Mouse (Mus musculus) MEL (cell line): ENCODE results near the gene AU040320. TPM values are rescaled to one million over a fixed set of nuclear protein-coding genes. Genes with fewer than 3 reads are reported as not detected.

Experiments used
- DNase-seq: peaks from one replicate; pipeline ENCODE4 v3.0.0; 2011; ENCODE audit warnings: low read depth, low spot score
- H3K27ac ChIP-seq: 2 replicates; pipeline ENCODE4 v1.5.1; 2012; ENCODE audit warnings: low read depth, mild to moderate bottlenecking, control low read depth, low read length, moderate library complexity; ENCODE audit not compliant: control insufficient read depth
- H3K27me3 ChIP-seq, 2 experiments: fragments of 150-350 bp in 1 of 2; sonication (generic) in 1 of 2; 2 replicates each; pipeline ENCODE4 v1.6.1; 2012; ENCODE audit warnings: low read length in 2 of 2, mild to moderate bottlenecking in 2 of 2, improper control_type of control experiment in 1 of 2, moderate library complexity in 1 of 2; ENCODE audit not compliant: insufficient read depth in 2 of 2, control insufficient read depth in 1 of 2
- H3K36me3 ChIP-seq, 2 experiments: 2 replicates each; pipeline ENCODE4 v1.6.1; 2012 to 2014; ENCODE audit warnings: low read length in 2 of 2, improper control_type of control experiment in 1 of 2, inconsistent platforms in 1 of 2, mild to moderate bottlenecking in 1 of 2; ENCODE audit not compliant: insufficient read depth in 2 of 2, control insufficient read depth in 1 of 2
- H3K4me1 ChIP-seq, 2 experiments: fragments of 150-350 bp in 1 of 2; sonication (generic) in 1 of 2; 2 replicates each; pipeline ENCODE4 v1.6.1; 2012; ENCODE audit warnings: low read length in 2 of 2, improper control_type of control experiment in 1 of 2, mild to moderate bottlenecking in 1 of 2; ENCODE audit not compliant: insufficient read depth in 2 of 2, control insufficient read depth in 1 of 2
- H3K4me3 ChIP-seq, 2 experiments: fragments of 150-350 bp in 1 of 2; sonication (generic) in 1 of 2; 2 replicates each; pipeline ENCODE4 v1.5.1; 2012; ENCODE audit warnings: low read depth in 2 of 2, low read length in 2 of 2, mild to moderate bottlenecking in 2 of 2, moderate library complexity in 2 of 2, control low read depth in 1 of 2, improper control_type of control experiment in 1 of 2; ENCODE audit not compliant: control insufficient read depth in 1 of 2, insufficient read depth in 1 of 2
- H3K79me2 ChIP-seq: 2 replicates; pipeline ENCODE4 v1.6.1; 2012; ENCODE audit warnings: mild to moderate bottlenecking, low read length, moderate library complexity; ENCODE audit not compliant: control insufficient read depth, poor library complexity, insufficient read depth
- H3K9ac ChIP-seq: 2 replicates; pipeline ENCODE4 v1.6.1; 2012; ENCODE audit warnings: low read depth, mild to moderate bottlenecking, control low read depth, low read length, moderate library complexity; ENCODE audit not compliant: control insufficient read depth, poor library complexity, severe bottlenecking
- H3K9me3 ChIP-seq: fragments of 150-350 bp; sonication (generic); replicated peaks from 2 replicates; pipeline ENCODE4 v1.6.1; 2012; ENCODE audit warnings: mild to moderate bottlenecking, low read length, improper control_type of control experiment, moderate library complexity; ENCODE audit not compliant: insufficient read depth
- CHD2 ChIP-seq: IDR thresholded peaks from 2 replicates; pipeline ENCODE4 v1.6.1; 2011; ENCODE audit warnings: low read length, improper control_type of control experiment
- CTCF ChIP-seq, 3 experiments: IDR thresholded peaks in 2 of 3; conservative IDR thresholded peaks in 1 of 3; 2 replicates each; pipeline ENCODE4 v1.5.1; 2011 to 2012; ENCODE audit warnings: low read length in 3 of 3, low read depth in 2 of 3, mild to moderate bottlenecking in 2 of 3, improper control_type of control experiment in 1 of 3, inconsistent platforms in 1 of 3, mixed read lengths in 1 of 3, moderate library complexity in 1 of 3; ENCODE audit not compliant: control insufficient read depth in 1 of 3, insufficient read depth in 1 of 3, poor library complexity in 1 of 3, severe bottlenecking in 1 of 3
- E2F4 ChIP-seq: IDR thresholded peaks from 2 replicates; pipeline ENCODE4 v1.6.1; 2011; ENCODE audit warnings: low read depth, low read length, improper control_type of control experiment, borderline replicate concordance
- EP300 ChIP-seq, 2 experiments: IDR thresholded peaks; 2 replicates each; pipeline ENCODE4 v1.6.1; 2011; ENCODE audit warnings: improper control_type of control experiment in 2 of 2, low read length in 2 of 2, low read depth in 1 of 2, mild to moderate bottlenecking in 1 of 2
- ETS1 ChIP-seq: IDR thresholded peaks from 2 replicates; pipeline ENCODE4 v1.6.1; 2012; ENCODE audit warnings: low read depth, mild to moderate bottlenecking, inconsistent platforms, low read length, improper control_type of control experiment, moderate library complexity
- JUND ChIP-seq: IDR thresholded peaks from 2 replicates; pipeline ENCODE4 v1.6.1; 2011; ENCODE audit warnings: low read depth, mild to moderate bottlenecking, improper control_type of control experiment, low read length
- KAT2A ChIP-seq: conservative IDR thresholded peaks from 2 replicates; pipeline ENCODE4 v1.6.1; 2012; ENCODE audit warnings: low read depth, low read length, improper control_type of control experiment, inconsistent platforms
- MAX ChIP-seq: IDR thresholded peaks from 2 replicates; pipeline ENCODE4 v1.6.1; 2011; ENCODE audit warnings: low read length, improper control_type of control experiment
- MAZ ChIP-seq: IDR thresholded peaks from 2 replicates; pipeline ENCODE4 v1.6.1; 2012; ENCODE audit warnings: low read depth, mild to moderate bottlenecking, inconsistent platforms, low read length, improper control_type of control experiment
- MEF2A ChIP-seq: IDR thresholded peaks from 2 replicates; pipeline ENCODE4 v1.6.1; 2014; ENCODE audit warnings: low read depth, mild to moderate bottlenecking, inconsistent platforms, low read length, improper control_type of control experiment; ENCODE audit not compliant: poor library complexity, insufficient replicate concordance, severe bottlenecking; ENCODE audit errors: extremely low read depth
- MXI1 ChIP-seq: IDR thresholded peaks from 2 replicates; pipeline ENCODE4 v1.6.1; 2011; ENCODE audit warnings: mild to moderate bottlenecking, low read depth, low read length, improper control_type of control experiment
- MYC ChIP-seq: IDR thresholded peaks from 2 replicates; pipeline ENCODE4 v1.6.1; 2011; ENCODE audit warnings: low read depth, mild to moderate bottlenecking, low read length, improper control_type of control experiment, moderate library complexity
- NRF1 ChIP-seq: IDR thresholded peaks from 2 replicates; pipeline ENCODE4 v1.6.1; 2014; ENCODE audit warnings: low read depth, mild to moderate bottlenecking, inconsistent platforms, low read length, improper control_type of control experiment, moderate library complexity; ENCODE audit not compliant: poor library complexity, insufficient read depth, severe bottlenecking
- POLR2A ChIP-seq, 2 experiments: IDR thresholded peaks; 2 replicates each; pipeline ENCODE4 v1.6.1; 2011 to 2012; ENCODE audit warnings: low read length in 2 of 2, mild to moderate bottlenecking in 2 of 2, control low read depth in 1 of 2, improper control_type of control experiment in 1 of 2, low read depth in 1 of 2, moderate library complexity in 1 of 2; ENCODE audit not compliant: control insufficient read depth in 1 of 2, insufficient read depth in 1 of 2, poor library complexity in 1 of 2
- POLR2AphosphoS2 ChIP-seq: IDR thresholded peaks from 2 replicates; pipeline ENCODE4 v1.6.1; 2011; ENCODE audit warnings: low read length, improper control_type of control experiment
- POLR2AphosphoS5 ChIP-seq: IDR thresholded peaks from 2 replicates; pipeline ENCODE4 v1.6.1; 2012; ENCODE audit warnings: low read depth, borderline replicate concordance, mild to moderate bottlenecking, inconsistent platforms, low read length, moderate library complexity, mixed read lengths
- RCOR1 ChIP-seq: IDR thresholded peaks from 2 replicates; pipeline ENCODE4 v1.6.1; 2012; ENCODE audit warnings: low read depth, mild to moderate bottlenecking, inconsistent platforms, low read length, improper control_type of control experiment
- SIN3A ChIP-seq: IDR thresholded peaks from 2 replicates; pipeline ENCODE4 v1.6.1; 2012; ENCODE audit warnings: low read length, improper control_type of control experiment, inconsistent platforms
- TAL1 ChIP-seq: IDR thresholded peaks from 2 replicates; pipeline ENCODE4 v1.6.1; 2012; ENCODE audit warnings: mild to moderate bottlenecking, inconsistent platforms, low read length, moderate library complexity, mixed read lengths
- TBP ChIP-seq: IDR thresholded peaks from 2 replicates; pipeline ENCODE4 v1.8.0; 2011; ENCODE audit warnings: low read depth, low read length, improper control_type of control experiment
- UBTF ChIP-seq: IDR thresholded peaks from 2 replicates; pipeline ENCODE4 v1.6.1; 2012; ENCODE audit warnings: low read depth, mild to moderate bottlenecking, inconsistent platforms, low read length, improper control_type of control experiment, moderate library complexity, borderline replicate concordance; ENCODE audit not compliant: insufficient read depth
- USF2 ChIP-seq, 2 experiments: IDR thresholded peaks; 2 replicates each; pipeline ENCODE4 v1.6.1; 2011 to 2012; ENCODE audit warnings: improper control_type of control experiment in 2 of 2, low read length in 2 of 2, borderline replicate concordance in 1 of 2, inconsistent platforms in 1 of 2, low read depth in 1 of 2, mild to moderate bottlenecking in 1 of 2; ENCODE audit not compliant: insufficient read depth in 1 of 2
- ZC3H11A ChIP-seq: IDR thresholded peaks from 2 replicates; pipeline ENCODE4 v1.6.1; 2012; ENCODE audit warnings: low read depth, mild to moderate bottlenecking, inconsistent platforms, low read length, improper control_type of control experiment
- ZKSCAN1 ChIP-seq: IDR thresholded peaks from 2 replicates; pipeline ENCODE4 v1.6.1; 2012; ENCODE audit warnings: low read depth, mild to moderate bottlenecking, inconsistent platforms, low read length, improper control_type of control experiment, moderate library complexity
- ZMIZ1 ChIP-seq: IDR thresholded peaks from 2 replicates; pipeline ENCODE4 v1.6.1; 2012; ENCODE audit warnings: low read depth, mild to moderate bottlenecking, inconsistent platforms, low read length, improper control_type of control experiment, moderate library complexity
- ZNF384 ChIP-seq: IDR thresholded peaks from 2 replicates; pipeline ENCODE4 v1.6.1; 2012; ENCODE audit warnings: low read depth, mild to moderate bottlenecking, inconsistent platforms, low read length, improper control_type of control experiment
- polyA plus RNA-seq, 2 experiments: library from polyadenylated mRNA; stranded (reverse) in 1 of 2; unstranded in 1 of 2; fragments of >175 nt in 1 of 2; fragments of >200 nt in 1 of 2; gene quantifications; 2 replicates each; pipeline versions ENCODE4 v1.2.1 to v1.2.4; 2012; ENCODE audit warnings: low replicate concordance in 2 of 2, low read depth in 1 of 2; ENCODE audit not compliant: insufficient read length in 2 of 2, insufficient read depth in 1 of 2, missing spikeins in 1 of 2
- total RNA-seq: library from RNA; depleted of rRNA; stranded (reverse); fragments of 300-350 nt; gene quantifications from 2 replicates; pipeline ENCODE4 v1.2.3, GENCODE M21; 2012

Gene AU040320
- total and polyA plus RNA-seq, 3 experiments: 10.2 to 17.1 TPM; not detected in 1

DNA sequence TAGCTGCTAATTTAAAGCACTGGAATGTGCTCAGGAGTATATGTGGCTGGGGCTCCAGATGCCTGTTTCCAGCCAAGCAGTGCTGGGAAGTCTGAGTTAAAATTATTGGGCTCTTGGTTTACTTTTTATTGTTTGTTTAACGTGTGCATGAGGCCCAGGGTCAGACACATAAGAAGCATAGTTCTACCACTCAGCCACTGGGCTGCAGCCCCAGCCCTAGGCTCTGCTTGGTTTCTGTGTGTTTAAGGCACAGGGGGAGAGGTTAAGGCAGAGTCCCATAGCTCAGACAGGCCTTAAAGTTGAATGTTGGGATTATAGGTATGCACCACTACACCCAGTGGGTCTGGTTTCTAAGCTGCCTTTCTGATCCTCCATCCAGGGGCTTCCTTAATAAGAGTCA is 21.8 kb downstream of the AU040320 start:
- no peak for DNase-seq
- H3K9me3 ChIP-seq: no peaks in the 10 kb centered on the region
- no peaks in the 10 kb centered on the region for H3K79me2 ChIP-seq
- H3K4me1 ChIP-seq: peaks cover 9 to 11% of the 10 kb centered on the region in 2 experiments
- H3K4me3 ChIP-seq: no peak overlapping the region
- H3K36me3 ChIP-seq: peaks cover 0 to 21% of the 10 kb centered on the region in 2 experiments; a peak in 2 of 4 replicates
- H3K27ac ChIP-seq: no peak overlapping the region
- no peak overlapping the region for H3K9ac ChIP-seq
- no peak for TF ChIP-seq RCOR1
- TF ChIP-seq TBP: no peak
- no peak for TF ChIP-seq USF2 (IDR thresholded peaks at IDR 0.05; ENCODE audit: borderline replicate concordance in 1 of 2, insufficient read depth in 1 of 2, low read depth in 1 of 2, low read length in 2 of 2)
- no peak for TF ChIP-seq MEF2A
- TF ChIP-seq NRF1: no peak
- no peak for TF ChIP-seq MAZ
- TF ChIP-seq POLR2AphosphoS5: no peak
- TF ChIP-seq ZKSCAN1: no peak
- no peak for TF ChIP-seq MXI1
- no peak for TF ChIP-seq SIN3A
- no peak for TF ChIP-seq ETS1
- TF ChIP-seq UBTF: no peak
- H3K27me3 ChIP-seq: no peaks in the 10 kb centered on the region

DNA sequence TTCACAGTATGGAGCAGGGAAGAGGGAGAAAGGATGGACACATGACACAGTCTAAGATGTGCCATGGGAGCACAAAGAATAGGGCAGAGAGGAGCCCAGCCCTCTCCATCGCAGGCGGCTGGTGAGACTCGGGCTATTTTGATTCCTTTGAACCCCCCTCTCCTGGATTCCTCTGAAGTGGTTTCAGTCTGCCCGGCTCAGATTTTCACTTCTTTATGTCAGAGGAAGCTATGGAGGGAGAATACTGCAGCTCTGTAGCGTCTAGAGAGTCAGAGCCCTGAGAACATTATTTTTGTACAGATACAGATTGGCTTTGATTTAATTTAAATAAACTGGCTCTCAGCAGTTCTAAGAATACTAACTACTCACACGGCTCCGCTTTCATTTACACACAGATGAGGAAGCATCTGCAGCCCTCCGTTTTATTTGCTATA is 25.8 kb downstream of the AU040320 start:
- TF ChIP-seq SIN3A (no peak), ZNF384 (no peak), ETS1 (no peak), POLR2A (IDR thresholded peaks at IDR 0.05; ENCODE audit: control insufficient read depth in 1 of 2, insufficient read depth in 1 of 2, low read depth in 1 of 2, low read length in 2 of 2, poor library complexity in 1 of 2) (no peak), UBTF (no peak), TAL1 (no peak), E2F4 (no peak), CTCF (IDR thresholded peaks at IDR 0.05 in 2 of 3, conservative IDR thresholded peaks at IDR 0.05 in 1 of 3; ENCODE audit: control insufficient read depth in 1 of 3, insufficient read depth in 1 of 3, low read depth in 2 of 3, low read length in 3 of 3, poor library complexity in 1 of 3, severe bottlenecking in 1 of 3) (no peak), RCOR1 (no peak), ZMIZ1 (no peak), KAT2A (no peak), CHD2 (no peak), EP300 (IDR thresholded peaks at IDR 0.05; ENCODE audit: low read depth in 1 of 2, low read length in 2 of 2) (no peak), POLR2AphosphoS2 (no peak), ZC3H11A (no peak), MXI1 (no peak), MYC (no peak), MAX (no peak), MAZ (no peak), JUND (no peak)
- no peaks in the 10 kb centered on the region for H3K27me3 ChIP-seq
- DNase-seq: no peak
- no peak overlapping the region for H3K4me3 ChIP-seq
- no peak overlapping the region for H3K9ac ChIP-seq
- H3K9me3 ChIP-seq: no peaks in the 10 kb centered on the region
- no peak overlapping the region for H3K27ac ChIP-seq
- peaks cover 0 to 5% of the 10 kb centered on the region in 2 experiments; a peak in 2 of 4 replicates for H3K36me3 ChIP-seq
- peaks cover 0 to 4% of the 10 kb centered on the region in 2 experiments; a peak in 1 of 4 replicates for H3K4me1 ChIP-seq
- H3K79me2 ChIP-seq: no peaks in the 10 kb centered on the region
